Mouse (Mus musculus): ENCODE measurements around the gene 6820408C15Rik.

DNA sequence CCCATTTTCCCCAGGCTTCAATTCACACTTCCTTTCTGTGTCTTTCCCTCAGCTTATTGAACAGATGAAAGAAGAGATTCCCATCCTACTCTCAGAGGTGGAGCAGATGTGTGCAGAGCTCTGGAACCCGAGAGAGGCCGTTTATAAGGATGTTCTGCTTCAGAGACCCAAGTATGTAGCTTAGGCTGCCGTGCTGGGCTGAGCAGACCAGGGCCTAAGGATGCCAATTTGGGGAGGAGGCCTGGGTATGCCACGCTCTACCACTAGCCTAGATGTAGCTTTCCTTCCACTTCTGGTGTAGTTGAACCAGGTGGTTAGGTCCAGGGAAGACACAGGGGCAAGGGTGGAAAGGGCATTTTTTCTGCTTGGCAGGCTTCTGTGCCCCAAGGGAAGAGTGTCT is 26.9 kb downstream of the 6820408C15Rik start:
- TF ChIP-seq HCFC1 (IDR thresholded peaks at IDR 0.05; ENCODE audit: borderline replicate concordance, insufficient read depth, low read length) = no peak
- TF ChIP-seq ZC3H11A (IDR thresholded peaks at IDR 0.05; ENCODE audit: borderline replicate concordance, low read depth, low read length) = no peak
- TF ChIP-seq MAFK (IDR thresholded peaks at IDR 0.05; ENCODE audit: insufficient read depth, low read depth, low read length) = no peak

Measured in ES-E14 (cell line).